Mouse (Mus musculus): ENCODE data around the gene Ick. TPM values are rescaled to one million over a fixed set of nuclear protein-coding genes. Genes with fewer than 3 reads are reported as not detected.

Gene Ick
- total and polyA plus RNA-seq, 3 experiments, result 6.1 to 16.1 TPM; not detected in 1

GRCm38 (mm10) chr9:78088971-78089370 is 20.0 kb upstream of the Ick start:
- no peak for TF ChIP-seq UBTF (IDR thresholded peaks at IDR 0.05; ENCODE audit: borderline replicate concordance, insufficient read depth, low read depth, low read length)
- Histone ChIP-seq H3K4me1 (ENCODE audit: control insufficient read depth in 1 of 2, insufficient read depth in 2 of 2, low read length in 2 of 2) (no peaks in the 10 kb centered on the region), H3K4me3 (ENCODE audit: control insufficient read depth in 1 of 2, insufficient read depth in 1 of 2, low read depth in 2 of 2, low read length in 2 of 2) (no peak overlapping the region)

GRCm38 (mm10) chr9:78089906-78090305 is 19.1 kb upstream of the Ick start:
- Histone ChIP-seq H3K27ac (ENCODE audit: control insufficient read depth, low read depth, low read length) (no peak overlapping the region), H3K4me1 (ENCODE audit: control insufficient read depth in 1 of 2, insufficient read depth in 2 of 2, low read length in 2 of 2) (no peaks in the 10 kb centered on the region), H3K4me3 (ENCODE audit: control insufficient read depth in 1 of 2, insufficient read depth in 1 of 2, low read depth in 2 of 2, low read length in 2 of 2) (no peak overlapping the region), H3K9ac (ENCODE audit: control insufficient read depth, low read depth, low read length, poor library complexity, severe bottlenecking) (no peak overlapping the region), H3K79me2 (ENCODE audit: control insufficient read depth, insufficient read depth, low read length, poor library complexity) (peaks cover 1% of the 10 kb centered on the region; the same call in 1 of the 2 replicates), H3K36me3 (ENCODE audit: control insufficient read depth in 1 of 2, insufficient read depth in 2 of 2, low read length in 2 of 2) (peaks cover 0 to 28% of the 10 kb centered on the region in 2 experiments; a peak in 2 of 4 replicates), H3K9me3 (replicated peaks; ENCODE audit: insufficient read depth, low read length) (no peaks in the 10 kb centered on the region), H3K27me3 (ENCODE audit: control insufficient read depth in 1 of 2, insufficient read depth in 2 of 2, low read length in 2 of 2) (no peaks in the 10 kb centered on the region)
- DNase-seq (ENCODE audit: low read depth, low spot score), result no peak
- TF ChIP-seq USF2 (IDR thresholded peaks at IDR 0.05; ENCODE audit: borderline replicate concordance in 1 of 2, insufficient read depth in 1 of 2, low read depth in 1 of 2, low read length in 2 of 2), result no peak
- TF ChIP-seq ELF1 (IDR thresholded peaks at IDR 0.05; ENCODE audit: low read depth, low read length), result no peak
- no peak for TF ChIP-seq JUND (IDR thresholded peaks at IDR 0.05; ENCODE audit: low read depth, low read length)
- no peak for TF ChIP-seq KAT2A (conservative IDR thresholded peaks at IDR 0.05; ENCODE audit: low read depth, low read length)

More at GRCm38 (mm10) chr9:78088971-78089370, 20.0 kb upstream of the Ick start:
- Histone ChIP-seq H3K9me3 (replicated peaks; ENCODE audit: insufficient read depth, low read length) (no peaks in the 10 kb centered on the region), H3K36me3 (ENCODE audit: control insufficient read depth in 1 of 2, insufficient read depth in 2 of 2, low read length in 2 of 2) (peaks cover 0 to 28% of the 10 kb centered on the region in 2 experiments; a peak in 2 of 4 replicates), H3K27me3 (ENCODE audit: control insufficient read depth in 1 of 2, insufficient read depth in 2 of 2, low read length in 2 of 2) (no peaks in the 10 kb centered on the region), H3K27ac (ENCODE audit: control insufficient read depth, low read depth, low read length) (no peak overlapping the region), H3K79me2 (ENCODE audit: control insufficient read depth, insufficient read depth, low read length, poor library complexity) (peaks cover 1% of the 10 kb centered on the region; the same call in 1 of the 2 replicates), H3K9ac (ENCODE audit: control insufficient read depth, low read depth, low read length, poor library complexity, severe bottlenecking) (no peak overlapping the region)
- no peak for DNase-seq (ENCODE audit: low read depth, low spot score)

GRCm38 (mm10) chr9:78090596-78090995 is 18.4 kb upstream of the Ick start:
- Histone ChIP-seq H3K27ac (ENCODE audit: control insufficient read depth, low read depth, low read length) (no peak overlapping the region), H3K9me3 (replicated peaks; ENCODE audit: insufficient read depth, low read length) (no peaks in the 10 kb centered on the region), H3K79me2 (ENCODE audit: control insufficient read depth, insufficient read depth, low read length, poor library complexity) (peaks cover 1% of the 10 kb centered on the region; the same call in 1 of the 2 replicates), H3K4me1 (ENCODE audit: control insufficient read depth in 1 of 2, insufficient read depth in 2 of 2, low read length in 2 of 2) (no peaks in the 10 kb centered on the region), H3K4me3 (ENCODE audit: control insufficient read depth in 1 of 2, insufficient read depth in 1 of 2, low read depth in 2 of 2, low read length in 2 of 2) (no peak overlapping the region), H3K9ac (ENCODE audit: control insufficient read depth, low read depth, low read length, poor library complexity, severe bottlenecking) (no peak overlapping the region), H3K27me3 (ENCODE audit: control insufficient read depth in 1 of 2, insufficient read depth in 2 of 2, low read length in 2 of 2) (no peaks in the 10 kb centered on the region), H3K36me3 (ENCODE audit: control insufficient read depth in 1 of 2, insufficient read depth in 2 of 2, low read length in 2 of 2) (peaks cover 0 to 28% of the 10 kb centered on the region in 2 experiments; a peak in 2 of 4 replicates)
- TF ChIP-seq ELF1 (IDR thresholded peaks at IDR 0.05; ENCODE audit: low read depth, low read length) (no peak), TAL1 (IDR thresholded peaks at IDR 0.05; ENCODE audit: low read length) (no peak), POLR2AphosphoS5 (IDR thresholded peaks at IDR 0.05; ENCODE audit: borderline replicate concordance, low read depth, low read length) (no peak), UBTF (IDR thresholded peaks at IDR 0.05; ENCODE audit: borderline replicate concordance, insufficient read depth, low read depth, low read length) (no peak), KAT2A (conservative IDR thresholded peaks at IDR 0.05; ENCODE audit: low read depth, low read length) (no peak), TCF12 (IDR thresholded peaks at IDR 0.05; ENCODE audit: low read depth, low read length) (no peak)
- DNase-seq (ENCODE audit: low read depth, low spot score), result no peak

All from MEL (cell line).